Mouse (Mus musculus): ENCODE results near the gene Garnl3. TPM values are rescaled to one million over a fixed set of nuclear protein-coding genes. Genes with fewer than 3 reads are reported as not detected.
"Not testable (repeated sequence)": the region's sequence is repeated elsewhere in the genome, so short reads cannot be mapped to it uniquely, and the experiment has no call there.

Garnl3 gene
- polyA plus RNA-seq, 1 experiment from 2014 or later: 10.9 TPM

DNA sequence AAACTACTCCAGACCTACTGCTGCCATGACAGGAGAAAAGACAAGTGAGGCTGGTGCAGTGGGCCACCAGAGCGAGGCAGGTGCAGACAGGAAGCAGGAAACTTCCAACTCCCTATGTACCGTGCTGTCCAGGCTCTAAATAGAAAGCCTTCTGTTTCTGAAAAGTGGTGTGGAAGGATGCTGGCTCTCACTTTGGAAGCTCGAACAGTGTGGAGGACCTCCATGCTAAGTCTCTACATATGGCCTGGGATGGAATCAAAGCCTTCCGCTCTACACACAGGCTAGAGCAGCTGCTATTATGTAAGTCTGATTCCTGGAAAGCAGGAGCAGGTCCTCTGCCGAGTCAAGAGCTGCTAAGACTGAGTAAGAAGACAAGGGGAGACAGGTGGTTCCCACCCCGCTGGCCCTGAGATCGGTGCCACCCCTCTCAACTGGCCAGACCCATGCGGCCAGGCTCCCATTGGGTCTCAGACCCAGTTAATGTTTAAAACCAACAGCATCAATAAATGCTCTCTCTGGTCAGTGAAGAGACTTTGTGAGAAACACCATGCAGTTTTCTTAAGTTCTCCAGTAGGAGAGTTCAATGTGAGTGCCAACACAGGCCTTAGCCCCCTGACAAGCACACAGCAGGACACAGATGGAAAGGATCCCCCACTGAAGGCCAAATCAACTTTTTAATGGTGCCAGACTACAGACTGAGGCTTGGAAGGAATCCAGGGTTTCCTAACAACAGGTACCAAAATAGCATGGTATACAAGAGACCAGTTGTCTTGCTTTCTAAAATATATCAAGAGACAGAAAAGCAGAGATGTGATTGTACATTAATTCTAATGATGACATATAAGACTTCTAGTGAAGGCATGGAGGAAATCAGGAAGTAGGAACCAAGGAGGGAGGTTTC lies 40.6 kb downstream of the Garnl3 start:
- ATAC-seq (ENCODE audit: low FRiP score, low TSS enrichment): no peak
- WGBS: 84% methylated on average over 8 of the region's 8 CpGs
- no peak overlapping the region for H3K9ac ChIP-seq (replicated peaks; ENCODE audit: low read length)
- no peaks in the 10 kb centered on the region for H3K27me3 ChIP-seq (ENCODE audit: insufficient read depth, low read length)
- H3K27ac ChIP-seq (ENCODE audit: low read length): no peak overlapping the region
- no peak overlapping the region for H3K4me3 ChIP-seq (ENCODE audit: low read length)
- no peaks in the 10 kb centered on the region for H3K9me3 ChIP-seq (ENCODE audit: low read length)
- 0 out of 2 replicates have a peak, but pooled peaks cover 5% of the 10 kb centered on the region for H3K4me1 ChIP-seq (ENCODE audit: insufficient read depth, low read length)
- no peaks in the 10 kb centered on the region for H3K36me3 ChIP-seq (ENCODE audit: insufficient read depth, low read length)
- no peak overlapping the region for H3K4me2 ChIP-seq (replicated peaks; ENCODE audit: low read depth, low read length)

DNA sequence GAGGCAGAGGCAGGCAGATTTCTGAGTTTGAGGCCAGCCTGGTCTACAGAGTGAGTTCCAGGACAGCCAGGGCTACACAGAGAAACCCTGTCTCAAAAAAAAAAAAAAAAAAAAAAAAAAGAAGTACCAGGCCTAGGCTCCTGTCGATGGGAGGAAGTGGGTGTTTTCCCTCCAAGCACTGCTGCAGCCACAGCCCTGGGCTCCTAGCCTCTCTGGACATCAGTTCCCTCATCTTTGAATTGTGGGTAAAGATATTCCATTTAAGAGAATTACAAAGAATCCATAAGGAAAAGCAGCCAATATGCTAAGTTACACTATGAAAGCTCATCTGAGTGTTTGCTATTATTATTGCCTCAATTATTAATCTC lies 41.4 kb downstream of the Garnl3 start:
- not testable (repeated sequence) for H3K36me3 ChIP-seq (ENCODE audit: insufficient read depth, low read length); H3K4me1 ChIP-seq (ENCODE audit: insufficient read depth, low read length); H3K27ac ChIP-seq (ENCODE audit: low read length); H3K9me3 ChIP-seq (ENCODE audit: low read length); H3K27me3 ChIP-seq (ENCODE audit: insufficient read depth, low read length); H3K9ac ChIP-seq (replicated peaks; ENCODE audit: low read length); ATAC-seq (ENCODE audit: low FRiP score, low TSS enrichment); H3K4me2 ChIP-seq (replicated peaks; ENCODE audit: low read depth, low read length); H3K4me3 ChIP-seq (ENCODE audit: low read length)
- WGBS: 64% methylated on average over 1 of the region's 1 CpGs

DNA sequence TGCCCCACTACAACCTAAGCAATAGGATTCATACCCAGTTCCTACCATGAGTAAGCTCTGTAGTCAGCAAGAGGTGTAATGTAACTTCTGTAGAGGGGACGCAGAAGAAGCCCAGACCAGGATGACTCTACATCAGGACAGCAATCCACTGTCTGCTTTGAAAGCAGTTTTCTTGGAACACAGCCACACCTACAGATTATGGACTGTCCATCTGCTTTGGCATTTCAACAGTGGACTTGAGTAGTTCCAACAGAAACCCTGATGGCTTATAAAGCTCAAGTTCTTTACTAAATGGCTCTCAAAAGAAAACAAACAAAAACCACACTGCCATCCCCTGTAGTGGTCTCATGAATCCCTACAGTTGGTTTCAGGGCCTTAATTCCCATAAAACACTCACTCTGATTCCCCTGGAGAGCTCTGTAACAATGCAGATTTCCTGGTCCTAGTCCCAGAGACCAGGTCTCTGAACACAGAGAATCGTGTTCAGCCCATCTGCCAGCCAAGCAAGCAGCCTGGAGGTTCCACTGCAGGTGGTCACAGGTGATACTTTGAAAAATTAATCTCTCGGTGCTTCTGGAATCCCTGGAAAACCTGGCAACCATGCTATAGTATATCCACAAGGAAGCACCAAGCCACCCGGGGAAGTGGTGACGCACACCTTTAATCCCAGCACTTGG lies 42.0 kb downstream of the Garnl3 start:
- Histone ChIP-seq H3K27me3 (ENCODE audit: insufficient read depth, low read length) (no peaks in the 10 kb centered on the region), H3K9ac (replicated peaks; ENCODE audit: low read length) (no peak overlapping the region), H3K27ac (ENCODE audit: low read length) (no peak overlapping the region), H3K4me2 (replicated peaks; ENCODE audit: low read depth, low read length) (no peak overlapping the region), H3K4me1 (ENCODE audit: insufficient read depth, low read length) (no peaks in the 10 kb centered on the region), H3K9me3 (ENCODE audit: low read length) (no peaks in the 10 kb centered on the region), H3K36me3 (ENCODE audit: insufficient read depth, low read length) (no peaks in the 10 kb centered on the region), H3K4me3 (ENCODE audit: low read length) (no peak overlapping the region)
- ATAC-seq (ENCODE audit: low FRiP score, low TSS enrichment): no peak
- WGBS: 86% methylated on average over 5 of the region's 5 CpGs

DNA sequence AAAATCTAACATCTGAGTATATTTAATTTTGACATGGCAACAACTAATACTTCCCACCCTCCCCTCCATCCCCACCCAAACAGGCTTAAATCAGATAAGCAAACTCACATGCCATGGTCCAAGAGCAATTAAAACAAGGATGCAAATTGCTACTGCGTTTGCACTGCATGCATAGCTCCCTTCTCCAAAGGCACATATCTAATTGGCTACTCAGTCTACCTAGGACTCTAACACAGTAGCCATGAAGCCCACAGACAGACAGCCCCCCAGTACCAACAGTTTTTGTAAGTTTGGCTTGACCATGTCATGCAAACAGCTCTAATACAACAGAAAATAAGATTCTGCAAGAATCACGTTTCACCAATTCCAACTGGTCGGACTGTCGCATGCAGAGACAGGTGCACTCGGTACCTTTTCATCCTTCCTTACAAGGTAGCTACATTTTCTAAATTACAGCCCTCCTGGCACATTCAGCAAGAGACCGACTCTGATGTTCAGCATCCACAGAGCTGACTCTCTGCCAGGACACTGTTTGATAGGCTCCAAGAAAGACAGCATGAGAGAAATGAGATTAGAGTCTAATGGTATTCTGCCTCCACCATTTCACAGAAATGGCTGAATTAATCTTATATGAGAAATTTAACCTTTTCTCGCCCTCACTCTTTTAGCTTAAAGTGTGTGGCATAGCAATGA lies 44.6 kb downstream of the Garnl3 start:
- 82% methylated on average over 7 of the region's 7 CpGs for WGBS
- ATAC-seq (ENCODE audit: low FRiP score, low TSS enrichment): no peak
- no peak overlapping the region for H3K27ac ChIP-seq (ENCODE audit: low read length)

DNA sequence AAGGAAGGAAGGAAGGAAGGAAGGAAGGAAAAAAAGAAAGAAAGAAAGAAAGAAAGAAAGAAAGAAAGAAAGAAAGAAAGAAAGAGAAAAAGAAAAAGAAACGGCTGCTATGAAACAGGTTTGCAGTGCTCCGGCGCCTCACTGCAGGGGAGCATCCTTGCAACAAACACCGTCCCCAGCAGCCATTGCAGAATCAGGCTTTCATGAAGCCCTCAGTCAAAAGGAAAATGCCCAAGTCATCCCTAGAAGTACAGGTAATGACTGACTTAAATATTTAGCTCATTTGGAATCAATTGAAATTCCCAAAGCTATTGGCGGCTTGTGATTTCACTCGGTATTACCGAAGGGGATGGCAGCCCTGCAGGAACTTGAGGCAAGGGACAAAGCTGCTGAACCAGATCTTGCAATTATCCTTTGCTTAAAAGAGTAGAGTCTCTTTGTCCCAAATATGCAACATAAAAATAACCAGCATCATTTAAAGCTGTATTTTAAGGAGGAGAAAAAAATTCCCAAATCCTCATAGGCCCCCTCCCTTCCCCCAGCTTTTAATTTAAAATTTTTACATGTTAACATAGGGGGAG lies 45.3 kb downstream of the Garnl3 start:
- no peak overlapping the region for H3K9ac ChIP-seq (replicated peaks; ENCODE audit: low read length)
- no peaks in the 10 kb centered on the region for H3K27me3 ChIP-seq (ENCODE audit: insufficient read depth, low read length)
- H3K27ac ChIP-seq (ENCODE audit: low read length): no peak overlapping the region
- H3K4me2 ChIP-seq (replicated peaks; ENCODE audit: low read depth, low read length): no peak overlapping the region
- H3K4me3 ChIP-seq (ENCODE audit: low read length): no peak overlapping the region
- ATAC-seq (ENCODE audit: low FRiP score, low TSS enrichment): no peak
- no peaks in the 10 kb centered on the region for H3K4me1 ChIP-seq (ENCODE audit: insufficient read depth, low read length)
- no peaks in the 10 kb centered on the region for H3K36me3 ChIP-seq (ENCODE audit: insufficient read depth, low read length)
- no peaks in the 10 kb centered on the region for H3K9me3 ChIP-seq (ENCODE audit: low read length)
- 65% methylated on average over 7 of the region's 7 CpGs for WGBS

More for the DNA sequence above, 44.6 kb downstream of the Garnl3 start:
- no peak overlapping the region for H3K9ac ChIP-seq (replicated peaks; ENCODE audit: low read length)
- no peaks in the 10 kb centered on the region for H3K36me3 ChIP-seq (ENCODE audit: insufficient read depth, low read length)
- no peak overlapping the region for H3K4me3 ChIP-seq (ENCODE audit: low read length)
- H3K4me2 ChIP-seq (replicated peaks; ENCODE audit: low read depth, low read length): no peak overlapping the region
- H3K4me1 ChIP-seq (ENCODE audit: insufficient read depth, low read length): no peaks in the 10 kb centered on the region
- no peaks in the 10 kb centered on the region for H3K27me3 ChIP-seq (ENCODE audit: insufficient read depth, low read length)
- H3K9me3 ChIP-seq (ENCODE audit: low read length): no peaks in the 10 kb centered on the region

- no peak for ATAC-seq (ENCODE audit: low FRiP score, low TSS enrichment)
- Histone ChIP-seq H3K4me3 (ENCODE audit: low read length) (no peak overlapping the region), H3K4me1 (ENCODE audit: insufficient read depth, low read length) (no peaks in the 10 kb centered on the region), H3K36me3 (ENCODE audit: insufficient read depth, low read length) (no peaks in the 10 kb centered on the region), H3K9ac (replicated peaks; ENCODE audit: low read length) (no peak overlapping the region), H3K27ac (ENCODE audit: low read length) (no peak overlapping the region), H3K9me3 (ENCODE audit: low read length) (no peaks in the 10 kb centered on the region), H3K4me2 (replicated peaks; ENCODE audit: low read depth, low read length) (no peak overlapping the region), H3K27me3 (ENCODE audit: insufficient read depth, low read length) (no peaks in the 10 kb centered on the region)
- WGBS: 87% methylated on average over 3 of the region's 3 CpGs
Measured at GRCm38 (mm10) chr2:33084221-33084620, 47.2 kb downstream of the Garnl3 start.

- Histone ChIP-seq H3K4me1 (ENCODE audit: insufficient read depth, low read length) (no peaks in the 10 kb centered on the region), H3K36me3 (ENCODE audit: insufficient read depth, low read length) (no peaks in the 10 kb centered on the region), H3K9ac (replicated peaks; ENCODE audit: low read length) (no peak overlapping the region), H3K27ac (ENCODE audit: low read length) (no peak overlapping the region), H3K4me3 (ENCODE audit: low read length) (no peak overlapping the region), H3K27me3 (ENCODE audit: insufficient read depth, low read length) (no peaks in the 10 kb centered on the region), H3K4me2 (replicated peaks; ENCODE audit: low read depth, low read length) (no peak overlapping the region), H3K9me3 (ENCODE audit: low read length) (no peaks in the 10 kb centered on the region)
- ATAC-seq (ENCODE audit: low FRiP score, low TSS enrichment): no peak
- WGBS: 48% methylated on average over 4 of the region's 4 CpGs
Measured at GRCm38 (mm10) chr2:33080166-33080565, 51.3 kb downstream of the Garnl3 start.

GRCm38 (mm10) chr2:33077252-33077651 lies 54.2 kb downstream of the Garnl3 start:
- no peaks in the 10 kb centered on the region for H3K9me3 ChIP-seq (ENCODE audit: low read length)
- no peaks in the 10 kb centered on the region for H3K4me1 ChIP-seq (ENCODE audit: insufficient read depth, low read length)
- H3K27me3 ChIP-seq (ENCODE audit: insufficient read depth, low read length): no peaks in the 10 kb centered on the region
- no peak overlapping the region for H3K4me2 ChIP-seq (replicated peaks; ENCODE audit: low read depth, low read length)
- H3K4me3 ChIP-seq (ENCODE audit: low read length): no peak overlapping the region
- no peak overlapping the region for H3K27ac ChIP-seq (ENCODE audit: low read length)
- no peaks in the 10 kb centered on the region for H3K36me3 ChIP-seq (ENCODE audit: insufficient read depth, low read length)
- no peak overlapping the region for H3K9ac ChIP-seq (replicated peaks; ENCODE audit: low read length)
- WGBS: 30% methylated on average over 3 of the region's 3 CpGs
- no peak for ATAC-seq (ENCODE audit: low FRiP score, low TSS enrichment)

DNA sequence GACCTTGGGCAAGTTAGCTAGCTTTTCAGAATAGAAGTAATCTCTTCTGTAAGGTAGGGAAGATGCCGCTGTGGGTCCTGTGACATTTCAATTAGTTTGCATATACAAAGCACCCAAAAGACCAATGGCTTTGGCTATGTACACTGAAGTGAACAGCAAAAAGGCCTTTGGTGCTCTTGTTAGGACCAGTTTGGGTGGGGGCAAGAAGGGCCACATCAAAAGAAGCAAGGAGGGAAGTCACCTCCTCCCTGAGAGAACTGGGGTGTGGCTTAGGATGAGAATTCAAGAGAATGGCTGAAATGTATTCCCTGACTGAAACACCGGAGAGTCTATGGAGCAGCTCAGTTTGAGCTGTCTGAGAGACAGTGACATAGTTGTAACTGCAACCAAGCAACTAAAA lies 56.5 kb downstream of the Garnl3 start:
- Histone ChIP-seq H3K4me3 (ENCODE audit: low read length) (no peak overlapping the region), H3K36me3 (ENCODE audit: insufficient read depth, low read length) (no peaks in the 10 kb centered on the region), H3K9me3 (ENCODE audit: low read length) (no peaks in the 10 kb centered on the region), H3K9ac (replicated peaks; ENCODE audit: low read length) (no peak overlapping the region), H3K4me1 (ENCODE audit: insufficient read depth, low read length) (no peaks in the 10 kb centered on the region), H3K27me3 (ENCODE audit: insufficient read depth, low read length) (no peaks in the 10 kb centered on the region), H3K4me2 (replicated peaks; ENCODE audit: low read depth, low read length) (no peak overlapping the region), H3K27ac (ENCODE audit: low read length) (no peak overlapping the region)
- WGBS: 83% methylated on average over 2 of the region's 2 CpGs
- ATAC-seq (ENCODE audit: low FRiP score, low TSS enrichment): no peak

Data from kidney, embryonic 16.5 days (tissue).